Mouse (Mus musculus): ENCODE results near the gene Pym1.

DNA sequence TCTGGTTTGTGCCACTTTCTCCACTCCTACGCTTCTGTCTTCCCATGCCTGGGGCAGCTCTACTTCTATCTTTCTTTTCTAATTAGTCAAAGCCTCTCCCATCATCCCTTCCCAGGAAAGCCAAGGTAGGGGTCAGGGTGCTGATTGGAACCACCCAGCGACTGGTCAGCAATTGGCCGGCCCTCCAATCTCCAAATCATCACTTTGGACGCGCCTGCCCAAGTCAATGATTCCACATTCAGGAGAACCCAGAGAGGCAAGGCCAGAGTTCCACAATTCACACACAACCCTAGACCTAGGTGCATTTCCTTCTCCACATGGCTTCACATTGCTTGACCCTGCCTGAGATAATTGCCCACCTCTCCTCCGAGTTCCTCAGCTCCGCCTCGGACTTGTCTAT, 3.5 kb upstream of the Pym1 start:
- no peak for TF ChIP-seq GATA1 (IDR thresholded peaks at IDR 0.05; ENCODE audit: low read length)
- TF ChIP-seq TAL1 (IDR thresholded peaks at IDR 0.05; ENCODE audit: low read length) = no peak
